Mouse (Mus musculus): ENCODE measurements around the gene Clec2l. TPM values are rescaled to one million over a fixed set of nuclear protein-coding genes. Genes with fewer than 3 reads are reported as not detected.

Gene Clec2l
- total RNA-seq, 2 experiments from 2014 or later: 68.7 to 69.0 TPM

GRCm38 (mm10) chr6:38719229-38719628 lies 56.4 kb downstream of the Clec2l start:
- DNase-seq: no peak

- no peak for DNase-seq
These were observed 58.5 kb downstream of the Clec2l start for GRCm38 (mm10) chr6:38721361-38721760.

GRCm38 (mm10) chr6:38725515-38725914 lies 62.6 kb downstream of the Clec2l start:
- no peak for DNase-seq

Other genes with a start within 250 kb of the Clec2l start
- 10 to 100 TPM; 47.2 to 52.4 TPM for gene Ubn2, start 229.1 kb upstream of the Clec2l start, total RNA-seq (2021)
- 10 to 100 TPM; 51.5 to 59.2 TPM for gene Fmc1, start 129.6 kb upstream of the Clec2l start, total RNA-seq (2021)
- 100 to 1,000 TPM; 177 to 202 TPM for gene Luc7l2, start 111.7 kb upstream of the Clec2l start, total RNA-seq (2021)
- gene Klrg2, start 25.8 kb upstream of the Clec2l start, total RNA-seq (2021): 1 to 10 TPM in 1 of 2 experiments, under 1 TPM in 1; 0.92 to 2.4 TPM
- gene Tbxas1, start 212.3 kb downstream of the Clec2l start, total RNA-seq (2021): 1 to 10 TPM; 2.1 to 2.3 TPM
- 10 to 100 TPM; 52.7 to 64.1 TPM for gene Hipk2, start 213.1 kb downstream of the Clec2l start, total RNA-seq (2021)

All from layer of hippocampus, postnatal 36 days (tissue).